Mouse (Mus musculus): ENCODE results near the gene C2cd3. TPM values are rescaled to one million over a fixed set of nuclear protein-coding genes. Genes with fewer than 3 reads are reported as not detected.

C2cd3 gene
- total RNA-seq (2021), result 10 to 100 TPM; 24.3 to 26.3 TPM

DNA sequence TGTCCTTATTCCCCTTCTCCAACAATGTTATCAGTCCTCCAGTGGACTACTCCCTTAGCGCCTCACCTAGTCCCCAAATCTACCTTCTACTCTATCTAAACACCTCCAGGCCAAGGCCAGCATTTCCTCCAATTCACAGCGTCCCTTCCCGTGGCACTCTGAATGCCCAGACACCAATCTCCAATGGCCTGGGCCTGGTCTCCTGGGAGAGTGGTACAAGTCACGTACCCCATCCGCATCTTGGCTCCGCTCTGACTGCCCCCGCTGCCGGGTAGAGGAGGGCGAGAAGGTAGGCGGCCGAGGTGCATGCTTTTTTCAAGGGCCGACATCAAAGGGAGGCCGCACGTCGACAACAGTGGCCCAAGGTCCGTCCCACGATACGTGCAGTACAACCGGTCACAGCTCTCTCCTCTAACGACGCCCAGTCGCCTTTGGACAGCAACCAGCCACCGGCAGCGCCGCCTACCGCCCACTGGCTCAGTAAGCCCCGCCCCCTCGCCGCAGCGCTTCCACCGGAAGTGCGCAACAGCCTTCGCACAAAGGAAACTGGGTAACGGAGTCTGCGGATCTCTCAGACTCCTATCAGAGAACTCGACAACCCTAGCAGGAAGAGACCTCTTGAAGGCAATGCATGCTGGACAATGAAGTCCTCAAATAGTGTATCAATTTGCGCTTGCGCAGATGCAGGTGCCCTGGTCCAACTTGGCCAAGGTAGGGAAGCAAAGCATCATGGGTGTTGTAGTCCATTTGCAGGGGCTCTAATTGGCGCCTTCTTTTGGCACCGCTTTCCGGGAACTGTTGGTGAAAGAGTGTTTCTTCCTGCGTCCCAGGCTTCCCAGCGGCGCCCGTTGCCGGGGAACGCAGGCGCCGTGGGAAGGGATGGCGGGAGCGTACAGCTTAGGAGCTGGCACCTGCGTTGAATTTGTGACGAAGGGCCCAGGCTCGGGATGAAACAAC lies at the start of gene C2cd3, which contains the start of gene Ppme1:
C2cd3 (plus strand) TSS at position 739 of the 957 bp plus-strand sequence.
Ppme1 (minus strand) TSS at position 813 of the 957 bp plus-strand sequence.
- DNase-seq, result peak; percentile 97 to 98

- no peak for DNase-seq
These were observed 48.3 kb upstream of the C2cd3 start for GRCm38 (mm10) chr7:100323721-100324120.

DNA sequence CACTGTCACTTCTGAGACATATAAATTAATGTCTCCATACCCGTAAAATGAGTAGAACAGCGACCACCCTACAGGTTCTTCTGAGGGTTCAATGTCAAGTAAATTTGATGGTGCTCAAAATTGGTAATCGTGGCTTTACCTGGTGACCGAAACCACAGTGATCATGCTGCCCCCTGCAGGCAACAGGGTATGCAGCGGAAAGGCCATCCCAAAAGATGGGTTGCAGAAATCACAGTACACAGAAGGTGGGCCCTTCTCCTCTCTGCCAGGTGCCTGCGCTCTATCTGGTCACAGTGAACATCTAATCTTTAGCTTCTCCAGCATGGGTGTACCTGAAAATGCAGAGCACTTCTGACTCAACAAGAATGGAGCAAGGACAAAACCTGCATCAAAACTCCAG lies 46.6 kb upstream of the C2cd3 start:
- DNase-seq, result peak in 1 of 2 experiments; percentile 30

DNA sequence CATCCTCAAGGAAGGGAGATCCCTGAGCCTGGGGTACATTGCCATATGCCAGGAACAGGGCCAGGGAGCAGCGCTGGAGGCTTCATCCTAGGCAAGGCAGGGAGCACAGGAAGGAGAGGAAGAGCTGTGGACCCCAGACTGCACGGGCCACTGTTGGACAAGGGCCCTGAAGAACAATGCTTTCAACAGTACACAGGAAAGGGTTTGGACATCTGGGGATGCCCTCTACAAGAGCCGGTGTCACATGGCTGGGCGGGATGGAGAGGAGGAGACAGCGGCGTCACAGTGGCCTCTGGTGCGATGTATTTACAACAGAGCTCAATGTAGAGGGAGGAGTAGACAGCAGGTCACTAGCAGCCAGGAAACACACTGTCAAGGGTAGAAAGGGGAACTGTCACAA lies 44.5 kb upstream of the C2cd3 start:
- DNase-seq, result no peak

DNA sequence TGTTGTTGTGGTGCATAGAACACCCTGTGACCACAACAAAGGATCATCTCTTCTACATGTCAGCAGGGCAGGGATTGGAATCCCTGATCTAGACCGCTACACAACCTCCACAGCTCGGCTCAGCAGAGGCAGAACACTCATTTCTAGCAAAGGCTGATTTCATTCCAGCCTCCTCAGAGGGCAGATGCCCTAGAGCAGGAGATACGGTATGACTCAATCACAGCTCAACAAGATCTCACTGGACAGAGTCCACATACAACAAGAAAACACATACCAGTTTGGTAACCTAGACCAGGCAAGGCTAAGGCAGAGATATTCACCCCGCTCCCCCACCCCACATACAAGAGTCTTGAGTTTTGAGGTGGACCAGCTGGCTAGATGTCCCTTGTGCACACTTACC lies 43.4 kb upstream of the C2cd3 start:
- DNase-seq, result no peak

DNA sequence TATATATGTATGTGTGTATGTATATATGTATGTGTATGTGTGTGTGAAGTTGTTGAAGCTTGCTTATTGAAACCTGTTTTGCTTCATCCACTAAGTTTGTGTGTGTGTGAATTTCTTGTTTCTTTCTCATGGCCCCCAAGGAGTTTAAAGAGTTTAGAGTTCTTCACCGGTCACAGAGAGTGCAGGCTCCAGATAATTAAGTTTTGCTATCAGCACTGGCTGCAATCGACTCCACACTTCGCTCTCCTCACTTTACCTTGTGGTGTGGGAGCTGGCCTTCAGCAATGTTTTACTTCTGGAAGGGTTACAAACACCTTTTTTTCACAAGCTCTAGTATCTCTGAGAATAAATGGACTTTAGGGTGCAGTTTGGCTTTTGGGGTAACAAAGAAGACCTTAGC lies 40.8 kb upstream of the C2cd3 start:
- no peak for DNase-seq

GRCm38 (mm10) chr7:100335921-100336320 lies 36.1 kb upstream of the C2cd3 start:
- DNase-seq, result no peak

- DNase-seq, result no peak
These were observed 17.0 kb upstream of the C2cd3 start for GRCm38 (mm10) chr7:100354984-100355383.

DNA sequence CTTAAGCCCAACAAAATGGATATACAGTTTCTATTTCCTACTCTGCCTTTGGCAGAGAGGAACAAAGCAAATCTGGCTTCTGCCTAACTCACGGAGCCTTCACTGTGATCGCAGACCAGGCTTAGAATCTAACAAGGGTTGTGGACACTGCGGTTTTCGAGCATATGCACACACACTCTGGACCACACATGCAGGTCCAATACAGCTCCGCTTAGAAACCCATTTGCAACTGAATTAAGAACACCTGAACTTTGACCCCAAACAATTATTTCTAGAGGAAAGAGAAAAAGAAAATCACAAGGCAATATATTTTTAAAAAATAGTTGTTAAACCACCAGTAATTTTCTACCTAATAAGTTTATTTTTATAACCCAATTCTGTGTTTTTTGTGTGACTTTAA lies 15.7 kb upstream of the C2cd3 start:
- DNase-seq, result no peak

DNA sequence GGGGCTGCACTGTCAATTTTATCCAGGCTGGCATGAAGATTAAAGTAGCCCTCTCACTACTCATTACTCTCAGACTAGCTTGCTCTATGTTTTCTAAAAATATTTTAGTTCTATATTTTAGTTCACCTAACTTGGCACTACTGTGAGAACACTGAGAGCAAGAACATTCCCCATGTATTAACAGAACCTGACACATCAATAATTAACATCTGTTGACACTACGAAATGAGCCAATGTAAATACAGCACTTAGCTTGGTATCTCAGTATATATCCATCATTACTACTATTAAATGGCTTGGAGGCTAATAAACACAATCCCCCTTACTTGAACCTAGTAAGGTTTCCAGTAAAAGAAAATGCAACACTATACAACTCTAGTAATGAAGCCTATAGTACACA lies 15.3 kb upstream of the C2cd3 start:
- DNase-seq, result no peak

- no peak for DNase-seq
These were observed 14.2 kb upstream of the C2cd3 start for GRCm38 (mm10) chr7:100357856-100358255.

DNA sequence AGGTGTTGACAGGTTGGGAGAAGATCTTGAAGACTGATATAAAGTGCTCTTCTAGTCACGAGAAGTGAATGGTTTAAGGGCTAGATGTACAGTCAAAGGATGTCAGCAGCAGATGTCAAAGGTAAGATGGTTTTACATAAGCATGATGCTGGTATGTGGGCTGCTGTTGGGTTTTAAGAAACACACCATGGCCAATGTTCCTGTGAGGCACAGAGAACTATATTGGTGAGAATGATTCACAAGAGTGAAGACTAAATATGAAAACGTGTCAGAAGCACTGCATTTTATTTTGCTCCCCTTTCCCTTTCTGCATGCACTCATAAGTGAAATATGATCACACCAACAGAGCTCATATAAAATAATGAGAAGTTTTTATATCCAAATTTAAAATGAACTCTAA lies 8.9 kb upstream of the C2cd3 start:
- DNase-seq, result no peak

GRCm38 (mm10) chr7:100364888-100365287 lies 7.1 kb upstream of the C2cd3 start:
- no peak for DNase-seq

GRCm38 (mm10) chr7:100372452-100372980 lies 483 bp downstream of the C2cd3 start:
- no peak for DNase-seq

DNA sequence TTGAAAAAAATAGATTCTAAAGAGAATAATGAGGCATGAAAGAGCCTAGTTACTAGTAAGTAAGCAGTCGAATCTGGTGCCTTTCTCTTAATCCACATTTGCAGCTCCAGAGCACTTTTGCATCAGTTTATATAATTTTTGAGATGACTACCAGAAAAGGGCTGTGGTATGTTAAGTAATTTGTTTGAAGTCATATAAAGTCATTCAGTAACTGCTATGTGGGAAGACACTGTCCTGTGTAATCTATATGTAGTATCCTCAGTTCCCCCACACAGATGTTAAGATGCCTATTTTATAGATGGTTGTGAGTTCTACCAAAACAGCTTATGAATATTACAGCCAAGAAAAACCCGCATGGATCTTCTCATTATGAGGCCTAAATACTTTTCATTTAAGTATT lies 6.2 kb downstream of the C2cd3 start:
- no peak for DNase-seq

DNA sequence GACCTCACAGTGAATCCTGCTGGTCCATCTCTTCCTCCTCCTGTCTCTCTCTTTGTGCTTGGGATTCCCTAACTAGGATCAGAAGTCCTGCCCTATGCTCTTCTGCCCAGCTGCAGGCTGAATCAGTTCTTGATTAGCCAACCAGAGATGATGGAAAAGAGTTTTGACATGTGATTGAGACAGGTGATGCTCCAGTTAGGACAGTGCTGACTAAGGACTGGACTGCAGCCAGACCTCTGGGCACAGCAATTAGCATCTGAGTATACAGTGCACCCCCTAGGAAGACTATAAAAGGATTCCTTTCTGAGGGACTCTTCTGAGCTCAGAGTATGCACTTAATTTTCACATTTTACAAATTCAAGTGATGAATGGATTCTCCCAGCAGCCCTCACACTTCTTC lies 9.1 kb downstream of the C2cd3 start:
- DNase-seq, result no peak

GRCm38 (mm10) chr7:100383207-100383606 lies 11.2 kb downstream of the C2cd3 start:
- DNase-seq, result no peak

GRCm38 (mm10) chr7:100388174-100388573 lies 16.1 kb downstream of the C2cd3 start:
- DNase-seq, result no peak

DNA sequence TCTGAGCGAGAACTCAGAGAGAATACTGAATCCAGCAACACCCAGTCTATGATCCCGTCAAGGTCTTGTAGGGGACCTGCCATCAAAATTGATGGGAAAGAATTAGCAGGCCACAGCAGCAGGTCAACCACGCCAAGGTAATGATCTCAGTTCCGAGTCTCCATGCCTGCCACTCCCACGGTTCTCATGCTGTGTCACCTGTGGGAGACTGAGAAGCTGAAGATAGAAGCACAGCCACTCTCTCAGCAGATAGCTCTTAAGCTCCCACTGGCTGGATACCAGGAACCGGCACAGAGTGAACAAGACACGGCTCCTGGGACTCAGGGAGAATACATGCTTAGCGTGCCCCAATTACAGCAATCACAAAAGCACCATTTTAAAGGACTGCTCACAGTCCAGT lies 18.1 kb downstream of the C2cd3 start:
- no peak for DNase-seq

DNA sequence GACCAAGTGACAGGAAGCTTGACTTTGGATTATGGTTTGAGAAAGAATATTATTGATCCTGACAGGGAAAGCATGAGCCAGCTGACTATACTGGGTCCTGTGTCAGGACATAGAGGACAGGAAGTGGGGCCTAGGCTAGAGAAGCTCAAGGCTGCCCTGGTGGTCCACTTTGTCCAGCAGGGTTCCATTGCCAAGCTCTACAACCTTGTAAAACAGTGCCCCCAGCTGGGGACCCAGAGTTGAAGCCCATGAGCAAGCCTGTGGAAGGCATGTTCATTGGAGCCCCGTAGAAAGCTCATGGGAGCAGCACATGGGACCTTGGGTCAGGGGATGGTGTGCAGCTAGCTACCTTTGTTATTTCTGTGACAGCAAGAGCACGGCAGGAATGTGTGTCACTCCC lies 20.2 kb downstream of the C2cd3 start:
- DNase-seq, result no peak

DNA sequence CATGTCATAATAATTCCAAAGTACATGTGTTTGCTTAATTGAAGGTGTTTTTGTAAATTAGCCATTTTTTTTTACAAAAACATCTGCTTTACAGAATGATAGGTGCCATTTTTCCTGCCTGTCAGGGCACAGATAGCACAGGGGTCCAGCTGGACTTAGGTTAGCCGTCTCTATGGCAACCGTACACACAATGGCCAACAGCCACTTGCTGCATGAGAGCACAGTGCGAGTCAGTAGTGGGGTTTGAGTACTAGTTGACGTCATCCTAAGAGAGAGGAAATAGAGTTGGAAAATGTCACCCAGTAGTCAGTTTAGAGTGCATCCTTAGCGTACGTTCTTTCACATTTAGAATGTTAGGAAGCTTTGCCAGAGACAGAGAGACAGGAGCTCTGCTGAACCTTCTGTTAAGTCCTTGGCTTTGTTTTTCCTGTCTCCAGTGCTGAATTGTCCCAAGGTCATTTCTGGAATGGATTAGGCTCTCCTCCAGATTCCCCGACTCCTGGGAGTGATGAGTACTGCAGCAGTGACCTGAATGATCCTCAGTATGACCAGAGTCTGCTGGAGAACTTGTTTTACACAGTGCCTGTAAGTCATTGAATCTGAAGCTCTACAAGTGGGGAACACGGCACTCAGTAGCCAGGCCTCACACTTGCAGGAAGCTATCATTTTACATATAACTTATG lies 27.3 kb downstream of the C2cd3 start:
- DNase-seq, result no peak

DNA sequence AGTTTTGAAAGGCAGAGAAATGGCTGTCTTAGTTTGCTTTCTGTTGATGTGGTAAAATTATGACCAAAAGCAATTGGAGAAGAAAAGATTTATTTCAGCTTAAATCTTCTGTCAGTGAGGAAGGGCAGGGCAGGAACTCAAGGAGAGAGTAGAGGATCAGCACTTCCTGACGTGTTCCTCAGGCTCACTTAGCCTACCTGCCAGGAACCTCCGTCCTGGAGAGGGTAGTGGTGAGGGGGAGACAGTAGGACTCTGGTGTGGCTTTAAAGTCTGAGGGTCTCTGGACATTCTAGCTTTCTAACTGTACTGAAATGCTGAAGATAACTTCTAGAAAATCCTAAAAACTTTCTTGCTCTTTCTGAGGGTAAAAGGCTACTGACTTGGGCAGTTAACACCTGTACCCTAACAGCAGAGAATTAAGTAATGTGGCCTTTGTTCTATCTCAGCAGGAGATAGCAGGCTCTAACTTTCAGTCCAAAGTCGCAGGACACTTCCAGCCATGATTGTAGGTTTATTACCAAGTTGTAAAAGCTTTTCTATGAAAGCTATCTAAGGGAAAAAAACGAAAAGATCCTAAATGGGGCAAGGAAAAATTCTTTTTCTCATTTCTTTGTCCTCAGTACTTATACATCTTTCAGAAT lies 29.0 kb downstream of the C2cd3 start:
- no peak for DNase-seq

GRCm38 (mm10) chr7:100402715-100403114 lies 30.7 kb downstream of the C2cd3 start:
- DNase-seq, result no peak
